In the genomic region with DNA sequence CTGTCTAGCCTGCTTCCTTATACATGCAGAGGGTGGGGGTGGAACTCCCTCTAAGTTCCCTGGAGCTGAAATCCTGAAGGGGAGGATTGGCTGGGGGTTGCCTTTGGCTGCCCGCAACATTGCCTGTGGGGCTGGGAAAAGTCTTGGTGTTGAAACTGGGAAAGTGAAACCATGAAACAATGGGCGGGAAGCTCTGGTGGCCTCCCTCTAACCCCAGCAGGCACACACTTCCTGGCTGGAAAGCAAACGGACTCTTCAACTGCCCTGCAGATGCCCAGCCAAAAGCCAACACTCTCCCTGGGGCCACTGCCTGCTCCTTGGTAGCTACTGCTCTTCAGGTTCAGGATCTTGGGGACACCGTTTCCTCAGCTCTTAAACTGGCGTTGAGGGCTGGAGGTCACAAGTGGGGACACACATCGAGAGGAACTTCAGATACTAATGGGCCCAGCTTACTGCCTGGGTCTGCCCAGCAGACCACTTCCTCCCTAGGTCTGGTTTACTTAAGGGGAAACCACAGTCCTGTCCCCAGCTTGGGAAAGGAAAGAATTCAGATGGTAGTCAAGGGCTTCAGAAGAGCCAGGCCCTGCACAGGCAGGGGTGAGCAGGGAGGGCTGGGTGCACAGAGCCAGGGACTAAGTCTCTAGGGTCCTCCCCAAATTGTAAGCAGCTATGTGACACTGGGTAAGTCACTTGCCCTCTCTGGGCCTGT, we compare ENCODE assay signal across 7 mouse cellular contexts. TPM values are rescaled to one million over a fixed set of nuclear protein-coding genes. Genes with fewer than 3 reads are reported as not detected.
DNase-seq lines count a peak whose midpoint lies in the region; ATAC-seq and TF ChIP-seq lines count a peak whose summit lies in the region.

No protein-coding gene starts in this region.

- no peaks in the 10 kb centered on the region for H3K9me3 ChIP-seq in E14TG2a.4 (ENCODE audit: low read length)
- H3K9me3 ChIP-seq in heart, embryonic 15.5 days (replicated peaks): no peaks in the 10 kb centered on the region

- peak overlapping the region; percentile 92 for H3K4me2 ChIP-seq in heart, embryonic 15.5 days

- DNase-seq in adrenal gland, postnatal 36 days: peak; percentile 46 to 70
- peak; percentile 61 for DNase-seq in kidney, postnatal 14 days
- DNase-seq in cerebellum, adult 9-10 months: no peak

- H3K9ac ChIP-seq in heart, embryonic 15.5 days: peak overlapping the region; percentile 70

- peak overlapping the region; percentile 71 for H3K27ac ChIP-seq in heart, embryonic 15.5 days

- peaks cover 73% of the 10 kb centered on the region for H3K4me1 ChIP-seq in E14TG2a.4 (replicated peaks; ENCODE audit: low read depth, low read length)
- peaks cover 43% of the 10 kb centered on the region for H3K4me1 ChIP-seq in heart, embryonic 15.5 days (replicated peaks)

- TF ChIP-seq CTCF in E14TG2a.4 (conservative IDR thresholded peaks at IDR 0.05; ENCODE audit: low read length): no peak

- WGBS in heart, embryonic 15.5 days: 30% methylated on average over 6 of the region's 6 CpGs

- H3K36me3 ChIP-seq in E14TG2a.4 (ENCODE audit: insufficient read depth, low read length): peaks cover 48% of the 10 kb centered on the region
- peaks cover 47% of the 10 kb centered on the region for H3K36me3 ChIP-seq in heart, embryonic 15.5 days

- H3K27me3 ChIP-seq in E14TG2a.4 (ENCODE audit: insufficient read depth, low read length): peaks cover 30% of the 10 kb centered on the region
- H3K27me3 ChIP-seq in heart, embryonic 15.5 days: no peaks in the 10 kb centered on the region

- no peak for ATAC-seq in heart, embryonic 15.5 days (replicated peaks; ENCODE audit: insufficient number of reproducible peaks, insufficient read depth, low FRiP score, low read depth)
- peak; percentile 60 for ATAC-seq in megakaryocyte, adult 5-6 weeks (ENCODE audit: poor library complexity, severe bottlenecking)
- no peak for ATAC-seq in erythroid progenitor cell, adult 5-6 weeks (replicated peaks; ENCODE audit: low FRiP score, poor library complexity, severe bottlenecking)

- H3K4me3 ChIP-seq in E14TG2a.4 (replicated peaks; ENCODE audit: low read length): peak overlapping the region; percentile 79
- H3K4me3 ChIP-seq in heart, embryonic 15.5 days: peak overlapping the region; percentile 74

RNA-seq across cellular contexts. Expression of a gene that starts 1.5 kb away (rescaled TPM):
- 10 to 100 TPM; 57.7 to 65.9 TPM for total RNA-seq in adrenal gland, postnatal 36 days (2021)
- 24.9 and 39.6 TPM in 2 replicates for polyA plus RNA-seq in heart, embryonic 15.5 days (2015; fragmentation: Nextera tagmentation; extraction: Ambion mirVana)
- 197 and 207 TPM in 2 replicates for total RNA-seq in megakaryocyte, adult 5-6 weeks (2015)
- total RNA-seq in megakaryocyte, adult 5-6 weeks (2017): 315 and 316 TPM in 2 replicates
- 40.0 and 51.6 TPM in 2 replicates for total RNA-seq in erythroid progenitor cell, adult 5-6 weeks (2015; ENCODE audit: low replicate concordance)
- total RNA-seq in erythroid progenitor cell, adult 5-6 weeks (2017; ENCODE audit: low replicate concordance): 30.5 and 44.4 TPM in 2 replicates

RNA-seq across cellular contexts. Expression of a gene that starts 7.2 kb away (rescaled TPM):
- 100 to 1,000 TPM; 331 to 356 TPM for total RNA-seq in adrenal gland, postnatal 36 days (2021)
- 371 and 387 TPM in 2 replicates for polyA plus RNA-seq in heart, embryonic 15.5 days (2015; fragmentation: Nextera tagmentation; extraction: Ambion mirVana)
- 213 and 215 TPM in 2 replicates for total RNA-seq in megakaryocyte, adult 5-6 weeks (2015)
- total RNA-seq in megakaryocyte, adult 5-6 weeks (2017): 60.4 and 83.5 TPM in 2 replicates
- 46.5 and 52.4 TPM in 2 replicates for total RNA-seq in erythroid progenitor cell, adult 5-6 weeks (2015; ENCODE audit: low replicate concordance)
- 24.1 and 28.5 TPM in 2 replicates for total RNA-seq in erythroid progenitor cell, adult 5-6 weeks (2017; ENCODE audit: low replicate concordance)

RNA-seq across cellular contexts. Expression of a gene that starts 24.2 kb away (rescaled TPM):
- total RNA-seq in adrenal gland, postnatal 36 days (2021): 100 to 1,000 TPM in 1 of 2 experiments, 10 to 100 TPM in 1; 30.1 to 194 TPM
- polyA plus RNA-seq in heart, embryonic 15.5 days (2015; fragmentation: Nextera tagmentation; extraction: Ambion mirVana): 1.6 and 4.0 TPM in 2 replicates
- total RNA-seq in megakaryocyte, adult 5-6 weeks (2015): 47.3 and 48.1 TPM in 2 replicates
- total RNA-seq in megakaryocyte, adult 5-6 weeks (2017): 104 TPM in 2 replicates
- total RNA-seq in erythroid progenitor cell, adult 5-6 weeks (2015; ENCODE audit: low replicate concordance): 5.4 TPM in 2 replicates
- 4.7 and 6.8 TPM in 2 replicates for total RNA-seq in erythroid progenitor cell, adult 5-6 weeks (2017; ENCODE audit: low replicate concordance)

RNA-seq across cellular contexts. Expression of a gene that starts 29.6 kb away (rescaled TPM):
- total RNA-seq in adrenal gland, postnatal 36 days (2021): 10 to 100 TPM; 49.1 to 62.5 TPM
- polyA plus RNA-seq in heart, embryonic 15.5 days (2015; fragmentation: Nextera tagmentation; extraction: Ambion mirVana): 15.0 and 21.8 TPM in 2 replicates
- total RNA-seq in megakaryocyte, adult 5-6 weeks (2015): 242 and 258 TPM in 2 replicates
- total RNA-seq in megakaryocyte, adult 5-6 weeks (2017): 447 and 483 TPM in 2 replicates
- 28.5 and 29.3 TPM in 2 replicates for total RNA-seq in erythroid progenitor cell, adult 5-6 weeks (2015; ENCODE audit: low replicate concordance)
- total RNA-seq in erythroid progenitor cell, adult 5-6 weeks (2017; ENCODE audit: low replicate concordance): 28.2 and 34.4 TPM in 2 replicates

RNA-seq across cellular contexts. Expression of a gene that starts 53.0 kb away (rescaled TPM):
- 1 to 10 TPM in 1 of 2 experiments, under 1 TPM in 1; 0.20 to 1.1 TPM for total RNA-seq in adrenal gland, postnatal 36 days (2021)
- polyA plus RNA-seq in heart, embryonic 15.5 days (2015; fragmentation: Nextera tagmentation; extraction: Ambion mirVana): not detected in 2 replicates
- total RNA-seq in megakaryocyte, adult 5-6 weeks (2015): 1.4 and 2.7 TPM in 2 replicates
- total RNA-seq in megakaryocyte, adult 5-6 weeks (2017): 2.4 TPM in 2 replicates
- total RNA-seq in erythroid progenitor cell, adult 5-6 weeks (2015; ENCODE audit: low replicate concordance): 3.6 TPM in 1 of 2 replicates, not detected in the other
- not detected in 2 replicates for total RNA-seq in erythroid progenitor cell, adult 5-6 weeks (2017; ENCODE audit: low replicate concordance)
